20 mouse cellular contexts compared by ENCODE assay signal in genomic region chr4:30608858-30609257, GRCm38 (mm10).
A peak's percentile ranks its signal among the peaks of the same experiment; 100 is the strongest.
DNase-seq lines count a peak whose midpoint lies in the region; ATAC-seq and TF ChIP-seq lines count a peak whose summit lies in the region.
"Had no signal": no experiment of that assay in that cellular context is flagged by ENCODE, and none has a peak within 500 bp of the region (broad histone marks: within the 10 kb centered on the region; RNA-seq: fewer than 3 reads in every experiment).

No protein-coding gene starts in this region.

- no peak overlapping the region for H3K4me2 ChIP-seq in forebrain, embryonic 12.5 days
- H3K4me2 ChIP-seq in forebrain, embryonic 15.5 days (replicated peaks): no peak overlapping the region
- no peak overlapping the region for H3K4me2 ChIP-seq in midbrain, embryonic 11.5 days
- H3K4me2 ChIP-seq in midbrain, postnatal 0 days (ENCODE audit: low read depth, low read length, poor library complexity, severe bottlenecking): no peak overlapping the region
- no peak overlapping the region for H3K4me2 ChIP-seq in embryonic facial prominence, embryonic 11.5 days (ENCODE audit: low read depth, low read length)
- H3K4me2 ChIP-seq: heart, embryonic 15.5 days; limb, embryonic 12.5 days; liver, embryonic 11.5 days had no signal

- intact Hi-C loops in gastrocnemius, adult 2 months (cut with DNase I): no loop called here

- peaks cover 3% of the 10 kb centered on the region for H3K4me1 ChIP-seq in forebrain, embryonic 12.5 days
- no peaks in the 10 kb centered on the region for H3K4me1 ChIP-seq in forebrain, embryonic 15.5 days
- peaks cover 3% of the 10 kb centered on the region; the same call in 1 of the 2 replicates for H3K4me1 ChIP-seq in midbrain, embryonic 11.5 days (ENCODE audit: control insufficient read depth, insufficient read depth, low read length)
- H3K4me1 ChIP-seq in midbrain, postnatal 0 days (ENCODE audit: insufficient read depth, low read length): no peaks in the 10 kb centered on the region
- no peaks in the 10 kb centered on the region for H3K4me1 ChIP-seq in embryonic facial prominence, embryonic 11.5 days (ENCODE audit: control insufficient read depth, insufficient read depth, low read length)
- H3K4me1 ChIP-seq: heart, embryonic 15.5 days; limb, embryonic 12.5 days had no signal

- peak; percentile 33; the same call in 1 of the 2 replicates for ATAC-seq in forebrain, embryonic 12.5 days (ENCODE audit: low FRiP score)
- no peak for ATAC-seq in forebrain, embryonic 15.5 days (replicated peaks)
- peak; percentile 76 for ATAC-seq in midbrain, embryonic 11.5 days (ENCODE audit: low FRiP score)
- ATAC-seq in midbrain, postnatal 0 days (ENCODE audit: low FRiP score): no peak
- no peak for ATAC-seq in embryonic facial prominence, embryonic 11.5 days (replicated peaks; ENCODE audit: insufficient number of reproducible peaks, low FRiP score, low TSS enrichment, low read depth)
- ATAC-seq: CD4-positive, CD25-positive, alpha-beta regulatory T cell, adult 4 months; hindbrain, postnatal 0 days; intestine, postnatal 0 days; liver, postnatal 0 days; lung, postnatal 0 days had no signal

- no peak overlapping the region for H3K27ac ChIP-seq in forebrain, embryonic 12.5 days
- no peak overlapping the region for H3K27ac ChIP-seq in forebrain, embryonic 15.5 days (replicated peaks)
- H3K27ac ChIP-seq in midbrain, embryonic 11.5 days (ENCODE audit: low read depth, low read length): no peak overlapping the region
- no peak overlapping the region for H3K27ac ChIP-seq in midbrain, postnatal 0 days (ENCODE audit: low read depth, low read length)
- no peak overlapping the region for H3K27ac ChIP-seq in embryonic facial prominence, embryonic 11.5 days (replicated peaks; ENCODE audit: low read depth, low read length)
- H3K27ac ChIP-seq in gastrocnemius, adult 2 months: no peak overlapping the region
- H3K27ac ChIP-seq: heart, embryonic 15.5 days; hindbrain, postnatal 0 days; limb, embryonic 12.5 days; macrophage had no signal

- H3K36me3 ChIP-seq in forebrain, embryonic 12.5 days (replicated peaks): no peaks in the 10 kb centered on the region
- no peaks in the 10 kb centered on the region for H3K36me3 ChIP-seq in forebrain, embryonic 15.5 days
- H3K36me3 ChIP-seq in midbrain, embryonic 11.5 days (ENCODE audit: control insufficient read depth, insufficient read depth, low read length): no peaks in the 10 kb centered on the region
- H3K36me3 ChIP-seq in midbrain, postnatal 0 days (ENCODE audit: insufficient read depth, low read length): no peaks in the 10 kb centered on the region
- H3K36me3 ChIP-seq in embryonic facial prominence, embryonic 11.5 days (replicated peaks; ENCODE audit: control insufficient read depth, insufficient read depth, low read depth, low read length): no peaks in the 10 kb centered on the region
- H3K36me3 ChIP-seq: heart, embryonic 15.5 days; limb, embryonic 12.5 days had no signal

- no peaks in the 10 kb centered on the region for H3K27me3 ChIP-seq in forebrain, embryonic 12.5 days
- H3K27me3 ChIP-seq in forebrain, embryonic 15.5 days: no peaks in the 10 kb centered on the region
- no peaks in the 10 kb centered on the region for H3K27me3 ChIP-seq in midbrain, embryonic 11.5 days (ENCODE audit: control insufficient read depth, insufficient read depth, low read length)
- no peaks in the 10 kb centered on the region for H3K27me3 ChIP-seq in midbrain, postnatal 0 days (ENCODE audit: insufficient read depth, low read length)
- H3K27me3 ChIP-seq in embryonic facial prominence, embryonic 11.5 days (ENCODE audit: control insufficient read depth, insufficient read depth, low read length): no peaks in the 10 kb centered on the region
- H3K27me3 ChIP-seq: heart, embryonic 15.5 days; limb, embryonic 12.5 days had no signal

- WGBS in forebrain, embryonic 12.5 days: 18% methylated on average over 3 of the region's 3 CpGs
- 20% methylated on average over 3 of the region's 3 CpGs for WGBS in forebrain, embryonic 15.5 days
- WGBS in midbrain, embryonic 11.5 days: 17% methylated on average over 3 of the region's 3 CpGs
- 20% methylated on average over 3 of the region's 3 CpGs for WGBS in midbrain, postnatal 0 days
- 33% methylated on average over 3 of the region's 3 CpGs for WGBS in embryonic facial prominence, embryonic 11.5 days

- DNase-seq in midbrain, embryonic 11.5 days (ENCODE audit: low spot score, missing footprints): no peak
- DNase-seq in midbrain, postnatal 0 days (ENCODE audit: low spot score): no peak
- DNase-seq in embryonic facial prominence, embryonic 11.5 days (ENCODE audit: low spot score): peak; percentile 4
- DNase-seq in adrenal gland, adult 8-10 months: no peak
- DNase-seq in gastrocnemius, adult 2 months: no peak
- DNase-seq: adrenal gland, postnatal 36 days; cerebellum, adult 11 months; heart, postnatal 36 days; kidney, postnatal 36 days; liver, postnatal 0 days had no signal

- no peak for TF ChIP-seq CTCF in midbrain, postnatal 0 days (IDR thresholded peaks at IDR 0.05)
- no peak for TF ChIP-seq CTCF in gastrocnemius, adult 2 months (IDR thresholded peaks at IDR 0.05)

- no peaks in the 10 kb centered on the region for H3K9me3 ChIP-seq in forebrain, embryonic 12.5 days
- no peaks in the 10 kb centered on the region for H3K9me3 ChIP-seq in forebrain, embryonic 15.5 days
- no peaks in the 10 kb centered on the region for H3K9me3 ChIP-seq in midbrain, embryonic 11.5 days (ENCODE audit: control insufficient read depth, low read length)
- H3K9me3 ChIP-seq in midbrain, postnatal 0 days (ENCODE audit: low read length): no peaks in the 10 kb centered on the region
- no peaks in the 10 kb centered on the region for H3K9me3 ChIP-seq in embryonic facial prominence, embryonic 11.5 days (replicated peaks; ENCODE audit: control insufficient read depth, low read length)
- H3K9me3 ChIP-seq: heart, embryonic 15.5 days; limb, embryonic 12.5 days had no signal

- H3K4me3 ChIP-seq in forebrain, embryonic 12.5 days (replicated peaks): no peak overlapping the region
- no peak overlapping the region for H3K4me3 ChIP-seq in forebrain, embryonic 15.5 days
- no peak overlapping the region for H3K4me3 ChIP-seq in midbrain, embryonic 11.5 days (ENCODE audit: low read depth, low read length)
- no peak overlapping the region for H3K4me3 ChIP-seq in midbrain, postnatal 0 days (ENCODE audit: low read depth, low read length)
- no peak overlapping the region for H3K4me3 ChIP-seq in embryonic facial prominence, embryonic 11.5 days (ENCODE audit: low read depth, low read length)
- H3K4me3 ChIP-seq in gastrocnemius, adult 2 months: no peak overlapping the region
- H3K4me3 ChIP-seq: heart, embryonic 15.5 days; limb, embryonic 12.5 days had no signal

- no peak overlapping the region for H3K9ac ChIP-seq in forebrain, embryonic 12.5 days
- H3K9ac ChIP-seq in forebrain, embryonic 15.5 days (replicated peaks): no peak overlapping the region
- H3K9ac ChIP-seq in midbrain, embryonic 11.5 days (ENCODE audit: low read length): 0 out of 2 replicates have a peak overlapping the region, but pooled peaks have one; percentile 16
- no peak overlapping the region for H3K9ac ChIP-seq in midbrain, postnatal 0 days (replicated peaks; ENCODE audit: low read length, poor library complexity, severe bottlenecking)
- no peak overlapping the region for H3K9ac ChIP-seq in embryonic facial prominence, embryonic 11.5 days (replicated peaks; ENCODE audit: low read length)
- H3K9ac ChIP-seq: heart, embryonic 15.5 days; limb, embryonic 12.5 days; liver, postnatal 0 days had no signal

Comparison
In these comparisons a context has a peak if more than half of its experiments do, and no peak if none do; other contexts are left out.
1. ATAC-seq: peak in forebrain, embryonic 12.5 days (single experiment) and midbrain, embryonic 11.5 days (single experiment); none in forebrain, embryonic 15.5 days (single experiment), midbrain, postnatal 0 days (single experiment) and embryonic facial prominence, embryonic 11.5 days (single experiment).